Mouse (Mus musculus): ENCODE measurements around the gene Scn4a.

DNA sequence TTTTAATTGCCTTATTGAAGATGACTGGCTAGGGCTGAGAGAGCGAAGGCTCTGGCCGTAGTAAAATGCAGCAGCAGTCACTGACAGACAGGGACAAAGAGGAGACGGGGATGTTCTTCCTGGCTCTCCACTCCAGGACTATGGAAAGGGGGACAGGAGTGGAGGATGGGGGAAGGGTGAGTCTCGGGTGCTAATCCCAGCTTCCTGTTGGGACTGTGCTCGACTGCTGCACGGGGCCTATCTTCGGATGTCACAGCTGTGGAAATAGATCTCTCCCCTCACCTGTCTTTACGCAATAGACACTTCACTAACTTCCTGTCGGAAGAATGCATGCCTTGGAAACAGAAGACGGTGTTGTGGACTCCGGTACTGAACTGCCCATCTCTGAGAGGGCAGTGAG is 20.9 kb upstream of the Scn4a start:
- TF ChIP-seq CTCF (IDR thresholded peaks at IDR 0.05; ENCODE audit: extremely low read depth, insufficient read depth, low read length) (no peak), POLR2A (IDR thresholded peaks at IDR 0.05; ENCODE audit: extremely low read depth, insufficient read depth, low read length) (no peak)

Data from cortical plate, adult 2 months (tissue).